Mouse (Mus musculus) kidney, embryonic 15.5 days (tissue): ENCODE results near the gene Fxr1. TPM values are rescaled to one million over a fixed set of nuclear protein-coding genes. Genes with fewer than 3 reads are reported as not detected.

Source experiments
- ATAC-seq: fragments of 200-750 bp; cut with Nextera tagmentation; replicated peaks from 2 replicates; pipeline ENCODE4 v1.8.0; 2017; ENCODE audit warnings: moderate TSS enrichment; ENCODE audit not compliant: low FRiP score
- H3K27ac ChIP-seq: fragments of 300-500 bp; sonication (generic); 2 replicates; pipeline ENCODE4 v1.5.1; 2015; ENCODE audit warnings: mild to moderate bottlenecking, inconsistent platforms
- H3K27me3 ChIP-seq: fragments of 300-500 bp; sonication (generic); 2 replicates; pipeline ENCODE4 v1.6.1; 2015; ENCODE audit warnings: inconsistent platforms
- H3K36me3 ChIP-seq: fragments of 300-500 bp; sonication (generic); 2 replicates; pipeline ENCODE4 v1.6.1; 2015; ENCODE audit warnings: inconsistent platforms
- H3K4me1 ChIP-seq: fragments of 300-500 bp; sonication (generic); 2 replicates; pipeline ENCODE4 v1.6.1; 2015; ENCODE audit warnings: inconsistent platforms
- H3K4me2 ChIP-seq: fragments of 300-500 bp; sonication (generic); 2 replicates; pipeline ENCODE4 v1.6.1; 2015; ENCODE audit warnings: moderate library complexity, mild to moderate bottlenecking, inconsistent platforms
- H3K4me3 ChIP-seq: fragments of 300-500 bp; sonication (generic); replicated peaks from 2 replicates; pipeline ENCODE4 v1.5.1; 2015; ENCODE audit warnings: mild to moderate bottlenecking, inconsistent platforms
- H3K9ac ChIP-seq: fragments of 300-500 bp; sonication (generic); 2 replicates; pipeline ENCODE4 v1.6.1; 2015; ENCODE audit warnings: mild to moderate bottlenecking, inconsistent platforms
- H3K9me3 ChIP-seq: fragments of 300-500 bp; sonication (generic); replicated peaks from 2 replicates; pipeline ENCODE4 v1.6.1; 2016; ENCODE audit warnings: inconsistent platforms
- WGBS: fragments of 180-500 bp; shearing (Covaris S2); methylation state at CpG from one replicate; pipeline ENCODE4 v1.1.7; 2015; ENCODE audit warnings: mixed read lengths; 5-methylcytosine and 5-hydroxymethylcytosine counted together
- polyA plus RNA-seq: library from polyadenylated mRNA; unstranded; fragments of >200 nt; fragmentation: Nextera tagmentation; extraction: Ambion mirVana; gene quantifications from 2 replicates; pipeline ENCODE4 v1.2.1, GENCODE M21; 2015

Gene Fxr1
- polyA plus RNA-seq, 1 experiment from 2014 or later, result 56.4 TPM

DNA sequence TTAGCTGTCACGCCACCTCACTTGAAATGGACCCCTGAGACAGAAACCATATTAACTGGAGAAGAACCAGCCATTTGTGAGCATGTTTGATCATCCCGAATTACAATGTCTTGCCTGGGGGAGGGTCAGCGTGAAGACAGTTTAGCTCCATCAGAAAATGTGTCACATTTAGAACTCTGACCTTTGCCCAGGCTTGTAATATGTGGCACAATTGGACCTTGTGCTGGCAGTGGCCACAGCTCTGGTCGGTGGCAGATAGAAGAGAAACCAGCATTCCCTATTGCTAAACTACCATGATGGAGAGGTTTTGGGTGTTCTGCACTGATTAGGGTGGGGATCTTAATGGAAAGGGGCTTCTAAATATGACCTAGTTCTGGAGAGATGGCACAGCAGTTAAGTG is 100.1 kb downstream of the Fxr1 start:
- ATAC-seq, result no peak
- Histone ChIP-seq H3K9me3 (no peaks in the 10 kb centered on the region), H3K4me3 (no peak overlapping the region), H3K27ac (no peak overlapping the region), H3K36me3 (no peaks in the 10 kb centered on the region), H3K27me3 (no peaks in the 10 kb centered on the region), H3K4me1 (no peaks in the 10 kb centered on the region), H3K4me2 (no peak overlapping the region), H3K9ac (no peak overlapping the region)
- WGBS, result 76% methylated on average over 4 of the region's 4 CpGs

Other genes starting within 250 kb of the Fxr1 start
- 59.0 and 61.3 TPM in 2 replicates for gene Ttc14, start 220.1 kb upstream of the Fxr1 start, polyA plus RNA-seq
- 3.5 and 4.0 TPM in 2 replicates for gene Ccdc39, start 175.6 kb upstream of the Fxr1 start, polyA plus RNA-seq
- 151 and 167 TPM in 2 replicates for gene Dnajc19, start 61.4 kb downstream of the Fxr1 start, polyA plus RNA-seq